Mouse (Mus musculus) left cerebral cortex, adult 9 months (tissue): ENCODE data around the gene Olfr1371.
"Not testable (repeated sequence)": the region's sequence is repeated elsewhere in the genome, so short reads cannot be mapped to it uniquely, and the experiment has no call there.

Experiments used
- DNase-seq, 2 experiments: peaks; one replicate each; pipeline ENCODE4 v3.0.0; 2022; ENCODE audit warnings: low spot score in 2 of 2

Olfr1371 gene

DNA sequence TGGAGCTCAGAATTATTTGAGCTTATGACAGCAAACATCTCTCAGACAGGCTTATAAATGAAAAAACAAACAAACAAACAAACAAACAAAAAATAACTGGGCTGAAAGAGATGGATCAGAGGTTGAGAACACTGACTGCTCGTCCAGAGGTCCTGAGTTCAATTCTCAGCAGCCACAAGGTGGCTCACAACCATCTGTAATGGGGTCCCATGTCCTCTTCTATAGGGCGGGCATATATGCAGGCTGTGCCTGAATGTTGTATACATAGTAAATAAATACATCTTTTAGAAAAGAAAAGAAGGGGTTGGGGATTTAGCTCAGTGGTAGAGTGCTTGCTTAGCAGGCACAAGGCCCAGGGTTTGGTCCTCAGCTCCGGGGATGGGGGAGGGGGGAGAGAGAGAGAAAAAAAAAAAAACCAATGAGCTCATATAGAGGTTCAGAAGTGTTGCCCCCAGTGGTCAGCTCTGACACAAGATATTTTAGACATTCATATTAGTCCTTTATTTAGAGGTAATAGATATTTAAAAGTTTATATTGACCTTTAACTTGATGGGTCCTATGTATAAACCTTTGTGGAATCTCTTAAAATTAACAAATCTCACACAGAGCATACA, 12.3 kb upstream of the Olfr1371 start:
- no peak for DNase-seq

DNA sequence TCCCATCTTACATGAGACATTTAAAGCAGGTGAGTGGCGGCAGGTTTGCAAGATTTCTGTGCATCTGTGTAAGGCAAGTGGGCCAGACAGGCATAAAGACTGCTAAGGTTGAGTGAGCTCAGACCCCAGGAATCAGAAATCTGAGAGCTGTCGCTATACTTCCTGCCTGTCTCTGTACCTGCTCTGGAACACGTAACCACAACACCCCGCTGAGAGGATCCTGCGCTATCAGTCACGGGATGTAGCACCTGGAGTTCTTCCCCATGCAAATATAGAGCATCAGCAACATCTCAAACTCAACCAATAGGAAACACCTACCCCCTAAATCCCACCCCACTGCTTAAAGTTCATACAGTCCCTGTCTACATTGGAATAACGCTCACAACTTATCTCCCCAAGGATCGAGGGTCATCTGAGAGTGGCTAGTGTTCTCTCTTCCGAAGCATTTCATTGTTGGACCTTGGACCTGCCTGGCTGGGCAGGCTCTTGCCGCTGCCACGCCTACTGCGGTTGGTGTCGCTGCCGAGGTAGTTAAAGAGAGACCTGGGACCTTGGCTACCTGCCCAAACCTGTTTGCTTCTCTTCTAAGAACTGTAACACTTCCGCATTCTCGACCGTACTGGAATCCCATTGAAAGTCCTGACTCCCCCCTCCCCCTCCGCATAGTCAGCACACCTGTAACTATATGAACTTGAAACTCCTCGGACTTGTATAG, 10.3 kb upstream of the Olfr1371 start:
- DNase-seq: no peak

GRCm38 (mm10) chr11:52222891-52223290, 9.1 kb upstream of the Olfr1371 start:
- DNase-seq: no peak

DNA sequence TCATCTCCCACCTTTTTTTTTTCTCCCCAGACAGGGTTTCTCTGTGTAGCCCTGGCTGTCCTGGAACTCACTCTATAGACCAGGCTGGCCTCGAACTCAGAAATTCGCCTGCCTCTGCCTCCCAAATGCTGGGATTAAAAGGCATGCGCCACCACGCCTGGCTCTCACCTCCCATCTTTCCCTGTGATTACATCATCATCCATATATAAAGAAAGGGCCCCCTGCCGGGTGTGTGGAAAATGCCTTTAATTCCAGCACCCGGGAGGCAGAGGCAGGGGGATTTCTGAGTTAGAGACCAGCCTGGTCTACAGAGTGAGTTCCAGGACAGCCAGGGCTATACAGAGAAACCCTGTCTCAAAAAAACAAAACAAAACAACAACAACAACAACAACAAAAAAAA, 8.1 kb upstream of the Olfr1371 start:
- not testable (repeated sequence) for DNase-seq

GRCm38 (mm10) chr11:52220282-52220681, 6.5 kb upstream of the Olfr1371 start:
- DNase-seq: peak in 1 of 2 experiments; percentile 73

GRCm38 (mm10) chr11:52196496-52197023, 17.2 kb downstream of the Olfr1371 start:
- DNase-seq: not testable (repeated sequence)

DNA sequence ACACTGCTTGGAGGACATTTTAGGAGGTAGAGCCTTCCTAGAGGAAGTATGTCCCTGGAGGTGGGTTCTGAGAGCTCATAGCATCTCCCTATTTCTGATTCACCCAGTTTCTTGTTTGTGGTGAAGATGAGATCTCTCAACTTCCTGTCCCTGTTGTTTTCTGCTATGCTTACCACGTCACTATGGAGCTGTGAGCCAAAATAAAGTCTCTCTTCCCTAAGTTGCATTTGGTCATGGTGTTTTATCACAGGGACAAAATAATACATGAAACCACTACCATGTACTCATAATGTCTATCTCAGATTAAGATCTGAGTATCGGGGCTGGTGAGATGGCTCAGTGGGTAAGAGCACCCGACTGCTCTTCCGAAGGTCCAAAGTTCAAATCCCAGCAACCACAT, 33.1 kb downstream of the Olfr1371 start:
- DNase-seq: not testable (repeated sequence)

DNA sequence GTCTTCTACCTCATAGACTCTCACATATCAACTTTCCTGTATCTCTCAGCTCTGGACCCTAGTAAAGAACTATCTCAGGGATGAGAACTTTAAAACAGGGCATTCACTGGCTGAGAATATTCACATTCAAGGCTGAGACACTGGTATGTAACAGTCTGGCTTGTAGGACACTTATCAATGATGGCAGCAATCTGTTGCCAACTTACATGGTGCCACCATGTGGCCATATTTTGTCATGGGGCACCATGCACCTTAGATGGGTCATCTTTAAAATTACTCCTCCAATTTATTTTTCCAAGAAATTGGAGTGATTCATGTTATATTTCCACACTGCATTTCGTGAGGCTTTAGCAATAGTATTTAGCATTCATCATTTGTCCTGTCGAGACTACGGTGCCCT, 33.9 kb downstream of the Olfr1371 start:
- not testable (repeated sequence) for DNase-seq

DNA sequence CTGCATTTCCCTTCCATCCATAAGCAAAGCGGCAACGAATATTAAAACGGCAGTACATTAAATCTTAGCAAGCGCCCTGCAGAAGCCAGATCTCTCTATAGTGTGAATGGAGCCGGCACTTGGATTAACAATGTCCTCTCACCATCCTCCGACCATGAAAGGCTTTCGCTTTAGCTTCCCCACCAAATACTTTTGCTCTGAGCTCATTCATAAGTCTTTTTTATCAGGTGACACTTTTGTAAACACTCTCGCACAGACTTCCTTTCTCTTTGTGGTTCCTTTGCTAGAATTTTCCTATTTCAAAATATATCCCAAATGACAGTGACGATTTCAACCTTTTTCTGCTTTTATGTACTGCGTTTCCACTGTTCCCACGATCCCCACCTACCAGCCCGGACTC, 45.3 kb downstream of the Olfr1371 start:
- no peak for DNase-seq

DNA sequence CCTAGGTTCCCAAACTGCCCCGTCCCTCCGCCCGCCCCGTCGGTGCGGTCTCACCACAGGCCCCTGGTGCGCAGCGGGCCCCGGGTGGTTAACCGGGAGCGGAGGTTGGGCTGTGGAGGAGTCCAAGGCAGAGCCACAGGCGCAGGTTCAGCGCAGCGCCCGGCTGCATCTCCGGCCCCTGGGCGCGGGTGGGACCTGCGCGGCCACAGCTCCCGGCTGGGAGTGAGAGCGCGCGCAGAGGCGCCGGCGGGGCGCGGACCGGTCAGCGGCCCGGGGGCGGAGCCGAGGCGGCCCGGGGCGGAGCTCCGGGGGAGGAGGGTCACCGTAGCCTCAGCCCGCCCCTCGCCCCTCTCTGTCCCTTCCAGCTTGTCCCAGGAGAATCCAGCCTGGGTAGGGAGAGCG, 45.9 kb downstream of the Olfr1371 start:
- DNase-seq: not testable (repeated sequence)

DNA sequence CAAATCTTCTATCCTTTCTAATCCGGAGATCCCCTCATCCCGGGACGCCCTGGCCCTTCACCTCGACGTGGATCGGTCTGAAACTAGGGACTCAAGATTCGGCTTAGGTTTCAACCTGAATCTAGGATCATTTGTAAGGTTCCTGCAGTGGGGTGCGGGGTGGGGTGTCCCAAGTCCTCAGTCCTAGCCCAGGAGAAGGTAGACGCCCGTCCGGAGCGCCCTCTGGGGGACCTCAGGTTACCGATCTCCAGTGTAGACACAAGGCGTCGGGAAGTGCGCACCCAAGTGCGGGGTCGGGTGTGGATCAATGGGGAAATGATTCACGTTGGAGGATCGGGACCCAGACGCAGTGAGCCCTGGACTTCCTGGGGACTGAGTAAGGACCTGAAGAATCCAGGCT, 46.7 kb downstream of the Olfr1371 start:
- DNase-seq: no peak

- DNase-seq: no peak
Observed at GRCm38 (mm10) chr11:52163926-52164325, 49.9 kb downstream of the Olfr1371 start.
